Mouse (Mus musculus) gastrocnemius, postnatal 25 days (tissue): ENCODE data around the gene Kars. TPM values are rescaled to one million over a fixed set of nuclear protein-coding genes. Genes with fewer than 3 reads are reported as not detected.

ENCODE experiments used
- DNase-seq: peaks from one replicate; pipeline ENCODE4 v3.0.0; 2022
- total RNA-seq, 2 experiments: library from RNA; stranded (reverse); gene quantifications; 1 replicate in 1 of 2; 2 replicates in 1 of 2; pipeline ENCODE4 v1.2.3; 2021

The Kars gene
- total RNA-seq, 2 experiments from 2014 or later, result 102 to 112 TPM

DNA sequence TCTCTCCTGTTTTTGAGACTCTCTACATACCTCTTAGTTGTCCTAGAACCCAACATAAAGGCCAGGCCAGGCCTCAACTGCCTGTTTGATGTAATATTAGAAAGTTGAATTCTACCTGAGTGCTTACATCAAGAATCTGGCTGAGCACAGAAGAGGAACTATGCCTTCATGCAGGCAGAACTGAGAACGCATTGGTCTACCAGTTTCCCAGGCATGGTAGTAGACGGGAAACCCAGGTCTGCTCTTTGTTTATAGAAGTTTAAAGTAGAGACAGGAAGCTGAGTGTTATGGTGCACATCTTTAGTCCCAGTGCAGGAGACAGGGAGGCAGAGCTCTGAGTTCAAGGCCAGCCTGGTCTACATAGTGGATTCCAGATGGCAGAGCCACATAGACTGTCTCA lies 64.0 kb downstream of the Kars start:
- no peak for DNase-seq

DNA sequence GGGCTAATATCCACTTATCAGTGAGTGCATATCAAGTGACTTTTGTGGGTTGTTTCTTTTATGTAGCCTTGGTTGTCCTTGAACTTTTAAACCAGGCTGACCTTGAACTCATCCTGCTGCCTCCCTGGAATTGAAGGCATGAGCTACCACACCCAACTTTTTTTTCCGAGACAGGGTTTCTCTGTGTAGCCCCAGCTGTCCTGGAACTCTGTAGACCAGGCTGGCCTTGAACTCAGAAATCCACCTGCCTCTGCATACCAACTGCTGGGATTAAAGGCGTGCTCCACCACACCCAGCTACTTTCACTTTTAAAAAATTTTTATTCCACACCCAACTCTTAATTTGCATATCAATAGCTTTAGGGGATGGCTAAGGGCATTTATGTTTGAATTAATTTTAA lies 67.6 kb downstream of the Kars start:
- no peak for DNase-seq

Other genes with a start within 250 kb of the Kars start
- 10 to 100 TPM; 18.1 to 21.4 TPM for gene Cfdp1, start 157.0 kb downstream of the Kars start, total RNA-seq
- gene Tmem170, start 134.6 kb downstream of the Kars start, total RNA-seq, result 1 to 10 TPM; 1.5 to 1.6 TPM
- gene Chst5, start 100.9 kb downstream of the Kars start, total RNA-seq, result under 1 TPM in 1 of 2 experiments, not detected in 1; 0.11 TPM
- 1 to 10 TPM in 1 of 2 experiments, under 1 TPM in 1; 0.90 to 1.1 TPM for gene Tmem231, start 77.4 kb downstream of the Kars start, total RNA-seq
- 100 to 1,000 TPM; 105 to 106 TPM for gene Gabarapl2, start 70.6 kb downstream of the Kars start, total RNA-seq
- 1 to 10 TPM; 1.3 to 2.4 TPM for gene Adat1, start 19.0 kb downstream of the Kars start, total RNA-seq
- 1 to 10 TPM; 7.5 to 7.7 TPM for gene Terf2ip, start 75 bp upstream of the Kars start, total RNA-seq
- gene Gm6793, start 3.7 kb upstream of the Kars start, total RNA-seq, result not detected